Mouse (Mus musculus) forebrain, embryonic 16.5 days (tissue): ENCODE results near the gene G3bp1. TPM values are rescaled to one million over a fixed set of nuclear protein-coding genes. Genes with fewer than 3 reads are reported as not detected.
A peak's percentile ranks its signal among the peaks of the same experiment; 100 is the strongest.

Experiments
- ATAC-seq: fragments of 200-750 bp; cut with Nextera tagmentation; 2 replicates; pipeline ENCODE4 v1.8.0; 2017; ENCODE audit warnings: mild to moderate bottlenecking, moderate library complexity
- H3K27ac ChIP-seq: fragments of 300-500 bp; sonication (generic); 2 replicates; pipeline ENCODE4 v1.5.1; 2014; ENCODE audit warnings: low read length, control low read depth
- H3K27me3 ChIP-seq: fragments of 300-500 bp; sonication (generic); replicated peaks from 2 replicates; pipeline ENCODE4 v1.6.1; 2014; ENCODE audit warnings: low read length; ENCODE audit not compliant: control insufficient read depth, insufficient read depth
- H3K36me3 ChIP-seq: fragments of 300-500 bp; sonication (generic); 2 replicates; pipeline ENCODE4 v1.6.1; 2014; ENCODE audit not compliant: control insufficient read depth, insufficient read depth
- H3K4me1 ChIP-seq: fragments of 300-500 bp; sonication (generic); replicated peaks from 2 replicates; pipeline ENCODE4 v1.6.1; 2014; ENCODE audit warnings: low read length; ENCODE audit not compliant: control insufficient read depth, insufficient read depth
- H3K4me2 ChIP-seq: fragments of 300-500 bp; sonication (generic); 2 replicates; pipeline ENCODE4 v1.6.1; 2014; ENCODE audit warnings: mild to moderate bottlenecking, low read length, control low read depth
- H3K4me3 ChIP-seq: fragments of 300-500 bp; sonication (generic); replicated peaks from 2 replicates; pipeline ENCODE4 v1.5.1; 2014; ENCODE audit warnings: mild to moderate bottlenecking, low read length, control low read depth
- H3K9ac ChIP-seq: fragments of 300-500 bp; sonication (generic); replicated peaks from 2 replicates; pipeline ENCODE4 v1.6.1; 2014; ENCODE audit warnings: low read depth, low read length, control low read depth
- H3K9me3 ChIP-seq: fragments of 300-500 bp; sonication (generic); 2 replicates; pipeline ENCODE4 v1.6.1; 2016; ENCODE audit warnings: low read length; ENCODE audit not compliant: control insufficient read depth
- WGBS: fragments of 180-500 bp; shearing (Covaris S2); extraction: QIAGEN DNeasy Blood & Tissue Kit; methylation state at CpG from one replicate; pipeline ENCODE4 v1.1.7; 2014; 5-methylcytosine and 5-hydroxymethylcytosine counted together
- polyA plus RNA-seq: library from polyadenylated mRNA; unstranded; fragments of >200 nt; fragmentation: Nextera tagmentation; extraction: Ambion mirVana; gene quantifications from 2 replicates; pipeline ENCODE4 v1.2.1, GENCODE M21; 2015

The G3bp1 gene
- 144 and 158 TPM in 2 replicates for polyA plus RNA-seq

- Histone ChIP-seq H3K9me3 (no peaks in the 10 kb centered on the region), H3K27me3 (no peaks in the 10 kb centered on the region), H3K4me3 (peak within 1 kb of the TSS; percentile 91), H3K4me2 (peak within 1 kb of the TSS; percentile 92), H3K36me3 (no peaks in the 10 kb centered on the region), H3K27ac (peak within 1 kb of the TSS; percentile 90), H3K4me1 (peaks cover 16% of the 10 kb centered on the region), H3K9ac (peak within 1 kb of the TSS; percentile 95)
- 0% methylated on average over 51 of the region's 57 CpGs for WGBS
- peak; percentile 96 for ATAC-seq
Measured at GRCm38 (mm10) chr11:55469048-55469843, at the start of gene G3bp1. G3bp1 (plus strand) TSS chr11:55469685.

- Histone ChIP-seq H3K4me3 (no peak within 1 kb of the TSS), H3K27ac (no peak within 1 kb of the TSS), H3K36me3 (no peaks in the 10 kb centered on the region), H3K4me1 (peaks cover 35% of the 10 kb centered on the region), H3K27me3 (no peaks in the 10 kb centered on the region), H3K9ac (no peak within 1 kb of the TSS), H3K9me3 (no peaks in the 10 kb centered on the region), H3K4me2 (no peak within 1 kb of the TSS)
- 100% methylated on average over 1 of the region's 1 CpGs for WGBS
- ATAC-seq = no peak
Measured at GRCm38 (mm10) chr11:55422978-55423377, 46.5 kb upstream of the G3bp1 start, which contains the start of gene Sparc. Sparc (minus strand) TSS chr11:55423183.

- no peak overlapping the region for H3K9ac ChIP-seq
- peaks cover 33% of the 10 kb centered on the region for H3K4me1 ChIP-seq
- peak; percentile 57 for ATAC-seq
- no peaks in the 10 kb centered on the region for H3K27me3 ChIP-seq
- no peak overlapping the region for H3K27ac ChIP-seq
- 4% methylated on average over 4 of the region's 4 CpGs for WGBS
- no peak overlapping the region for H3K4me3 ChIP-seq
- no peaks in the 10 kb centered on the region for H3K9me3 ChIP-seq
- no peaks in the 10 kb centered on the region for H3K36me3 ChIP-seq
- no peak overlapping the region for H3K4me2 ChIP-seq
Measured at GRCm38 (mm10) chr11:55423756-55424155, 45.7 kb upstream of the G3bp1 start.

GRCm38 (mm10) chr11:55424746-55425360 lies 44.6 kb upstream of the G3bp1 start:
- Histone ChIP-seq H3K27ac (no peak overlapping the region), H3K4me3 (no peak overlapping the region), H3K4me1 (peaks cover 22% of the 10 kb centered on the region), H3K27me3 (no peaks in the 10 kb centered on the region), H3K9ac (no peak overlapping the region), H3K36me3 (no peaks in the 10 kb centered on the region), H3K4me2 (no peak overlapping the region), H3K9me3 (no peaks in the 10 kb centered on the region)
- WGBS = 69% methylated on average over 8 of the region's 8 CpGs
- no peak for ATAC-seq

- H3K4me3 ChIP-seq = no peak overlapping the region
- H3K27ac ChIP-seq = 0 out of 2 replicates have a peak overlapping the region, but pooled peaks have one; percentile 12
- peaks cover 18% of the 10 kb centered on the region for H3K4me1 ChIP-seq
- no peaks in the 10 kb centered on the region for H3K9me3 ChIP-seq
- H3K4me2 ChIP-seq = peak overlapping the region; percentile 25; the same call in 1 of the 2 replicates
- 33% methylated on average over 16 of the region's 16 CpGs for WGBS
- no peaks in the 10 kb centered on the region for H3K36me3 ChIP-seq
- H3K9ac ChIP-seq = no peak overlapping the region
- no peaks in the 10 kb centered on the region for H3K27me3 ChIP-seq
- ATAC-seq = peak; percentile 86
Measured at GRCm38 (mm10) chr11:55428186-55429012, 41.1 kb upstream of the G3bp1 start.

- Histone ChIP-seq H3K9me3 (no peaks in the 10 kb centered on the region), H3K4me3 (no peak overlapping the region), H3K4me1 (peaks cover 6% of the 10 kb centered on the region), H3K4me2 (no peak overlapping the region), H3K36me3 (no peaks in the 10 kb centered on the region), H3K27ac (no peak overlapping the region), H3K27me3 (no peaks in the 10 kb centered on the region), H3K9ac (no peak overlapping the region)
- 90% methylated on average over 2 of the region's 2 CpGs for WGBS
- ATAC-seq = no peak
Measured at GRCm38 (mm10) chr11:55429973-55430372, 39.5 kb upstream of the G3bp1 start.

GRCm38 (mm10) chr11:55432981-55433380 lies 36.5 kb upstream of the G3bp1 start:
- Histone ChIP-seq H3K4me2 (no peak overlapping the region), H3K4me3 (no peak overlapping the region), H3K27ac (no peak overlapping the region), H3K9me3 (no peaks in the 10 kb centered on the region), H3K36me3 (no peaks in the 10 kb centered on the region), H3K4me1 (peaks cover 5% of the 10 kb centered on the region), H3K9ac (no peak overlapping the region), H3K27me3 (no peaks in the 10 kb centered on the region)
- ATAC-seq = no peak
- 73% methylated on average over 3 of the region's 3 CpGs for WGBS

GRCm38 (mm10) chr11:55436089-55436488 lies 33.4 kb upstream of the G3bp1 start:
- H3K9ac ChIP-seq = no peak overlapping the region
- 88% methylated on average over 6 of the region's 6 CpGs for WGBS
- no peaks in the 10 kb centered on the region for H3K36me3 ChIP-seq
- H3K4me3 ChIP-seq = no peak overlapping the region
- no peak overlapping the region for H3K4me2 ChIP-seq
- H3K4me1 ChIP-seq = no peaks in the 10 kb centered on the region
- H3K9me3 ChIP-seq = no peaks in the 10 kb centered on the region
- no peak for ATAC-seq
- no peak overlapping the region for H3K27ac ChIP-seq
- no peaks in the 10 kb centered on the region for H3K27me3 ChIP-seq

GRCm38 (mm10) chr11:55438031-55438430 lies 31.5 kb upstream of the G3bp1 start:
- Histone ChIP-seq H3K9me3 (no peaks in the 10 kb centered on the region), H3K27ac (no peak overlapping the region), H3K9ac (no peak overlapping the region), H3K27me3 (no peaks in the 10 kb centered on the region), H3K4me3 (no peak overlapping the region), H3K36me3 (no peaks in the 10 kb centered on the region), H3K4me1 (no peaks in the 10 kb centered on the region), H3K4me2 (no peak overlapping the region)
- WGBS = 34% methylated on average over 4 of the region's 4 CpGs
- peak; percentile 26; the same call in 1 of the 2 replicates for ATAC-seq
